In genomic region chr2:79244276-79244675, GRCm38 (mm10) we compare ENCODE assay signal across 25 mouse cellular contexts. TPM values are rescaled to one million over a fixed set of nuclear protein-coding genes. Genes with fewer than 3 reads are reported as not detected.
A peak's percentile ranks its signal among the peaks of the same experiment; 100 is the strongest.
DNase-seq lines count a peak whose midpoint lies in the region; ATAC-seq lines count a peak whose summit lies in the region.
"Had no signal": no experiment of that assay in that cellular context is flagged by ENCODE, and none has a peak within 500 bp of the region (broad histone marks: within the 10 kb centered on the region; RNA-seq: fewer than 3 reads in every experiment).

No protein-coding gene starts in this region.

- H3K4me1 ChIP-seq in liver, embryonic 11.5 days (replicated peaks; ENCODE audit: control insufficient read depth, insufficient read depth, low read length) = peaks cover 12% of the 10 kb centered on the region
- H3K4me1 ChIP-seq in liver, embryonic 12.5 days = peaks cover 21% of the 10 kb centered on the region
- peaks cover 27% of the 10 kb centered on the region for H3K4me1 ChIP-seq in liver, embryonic 16.5 days (ENCODE audit: control insufficient read depth, low read depth, low read length)

- no peaks in the 10 kb centered on the region for H3K27me3 ChIP-seq in liver, embryonic 11.5 days (replicated peaks; ENCODE audit: control insufficient read depth, insufficient read depth, low read length)
- H3K27me3 ChIP-seq in liver, embryonic 12.5 days (replicated peaks) = no peaks in the 10 kb centered on the region
- H3K27me3 ChIP-seq in liver, embryonic 16.5 days (ENCODE audit: control insufficient read depth, insufficient read depth, low read depth, low read length) = no peaks in the 10 kb centered on the region
- H3K27me3 ChIP-seq: embryonic facial prominence, embryonic 15.5 days; heart, embryonic 15.5 days had no signal

- H3K4me3 ChIP-seq in liver, embryonic 11.5 days (ENCODE audit: low read depth, low read length) = no peak overlapping the region
- no peak overlapping the region for H3K4me3 ChIP-seq in liver, embryonic 12.5 days
- H3K4me3 ChIP-seq in liver, embryonic 16.5 days (ENCODE audit: low read depth, low read length) = no peak overlapping the region
- H3K4me3 ChIP-seq: embryonic facial prominence, embryonic 15.5 days; erythroblast, embryonic 14.5 days; forebrain, embryonic 10.5 days; heart, adult 2 months; heart, embryonic 15.5 days had no signal

- H3K9ac ChIP-seq in liver, embryonic 11.5 days (ENCODE audit: low read depth, low read length) = no peak overlapping the region
- H3K9ac ChIP-seq in liver, embryonic 12.5 days = no peak overlapping the region
- H3K9ac ChIP-seq in liver, embryonic 16.5 days (ENCODE audit: low read depth, low read length) = no peak overlapping the region
- H3K9ac ChIP-seq: embryonic facial prominence, embryonic 15.5 days; heart, embryonic 15.5 days; hindbrain, embryonic 14.5 days had no signal

- no peak for DNase-seq in liver, embryonic 11.5 days (ENCODE audit: low spot score)
- no peak for DNase-seq in liver
- DNase-seq in layer of hippocampus, adult 8-10 months (ENCODE audit: low spot score in 2 of 2) = no peak
- DNase-seq in ovary, postnatal 14 days (ENCODE audit: low spot score) = no peak
- DNase-seq: adrenal gland, postnatal 14 days; B cell, adult 2 months; cerebellum, adult 18-20 months; cerebellum, adult 9-11 months; cerebellum, postnatal 36 days; embryo, embryonic 11 days; heart, adult 2 months; heart, postnatal 14 days had no signal

- H3K36me3 ChIP-seq in liver, embryonic 11.5 days (ENCODE audit: control insufficient read depth, insufficient read depth, low read length) = no peaks in the 10 kb centered on the region
- H3K36me3 ChIP-seq in liver, embryonic 12.5 days = no peaks in the 10 kb centered on the region
- H3K36me3 ChIP-seq in liver, embryonic 16.5 days (ENCODE audit: control insufficient read depth, insufficient read depth) = no peaks in the 10 kb centered on the region
- H3K36me3 ChIP-seq: embryonic facial prominence, embryonic 15.5 days; forebrain, embryonic 10.5 days; heart, embryonic 15.5 days had no signal

- no peak overlapping the region for H3K4me2 ChIP-seq in liver, embryonic 11.5 days
- 0 out of 2 replicates have a peak overlapping the region, but pooled peaks have one; percentile 2 for H3K4me2 ChIP-seq in liver, embryonic 12.5 days
- H3K4me2 ChIP-seq in liver, embryonic 16.5 days (ENCODE audit: low read depth, low read length) = 0 out of 2 replicates have a peak overlapping the region, but pooled peaks have one; percentile 18
- H3K4me2 ChIP-seq: embryonic facial prominence, embryonic 15.5 days; heart, embryonic 11.5 days; heart, embryonic 15.5 days; hindbrain, embryonic 14.5 days had no signal

- peak; percentile 84 for ATAC-seq in liver, embryonic 11.5 days (replicated peaks; ENCODE audit: low FRiP score)
- peak; percentile 89 for ATAC-seq in liver, embryonic 12.5 days
- ATAC-seq in liver, embryonic 16.5 days (ENCODE audit: low read depth) = peak; percentile 95
- ATAC-seq in frontal cortex, adult (ENCODE audit: low TSS enrichment) = no peak
- ATAC-seq: activated CD4-positive, CD25-positive, alpha-beta regulatory T cell, adult 4 months; CD4-positive, CD25-positive, alpha-beta regulatory T cell, adult 4 months; forebrain, embryonic 14.5 days; Patski had no signal

- no peak overlapping the region for H3K27ac ChIP-seq in liver, embryonic 11.5 days (ENCODE audit: low read depth, low read length)
- no peak overlapping the region for H3K27ac ChIP-seq in liver, embryonic 12.5 days
- no peak overlapping the region for H3K27ac ChIP-seq in liver, embryonic 16.5 days (ENCODE audit: low read length)
- H3K27ac ChIP-seq: embryonic facial prominence, embryonic 15.5 days; forebrain, embryonic 10.5 days; heart, adult 2 months; heart, embryonic 15.5 days; hindbrain, embryonic 14.5 days had no signal

- 54% methylated on average over 5 of the region's 5 CpGs for WGBS in liver, embryonic 11.5 days
- 34% methylated on average over 5 of the region's 5 CpGs for WGBS in liver, embryonic 12.5 days (ENCODE audit: insufficient replicate concordance)
- WGBS in liver, embryonic 16.5 days (ENCODE audit: insufficient replicate concordance) = 25% methylated on average over 5 of the region's 5 CpGs

- H3K9me3 ChIP-seq in liver, embryonic 11.5 days (ENCODE audit: control insufficient read depth, low read length) = no peaks in the 10 kb centered on the region
- H3K9me3 ChIP-seq in liver, embryonic 12.5 days (replicated peaks) = no peaks in the 10 kb centered on the region
- H3K9me3 ChIP-seq in liver, embryonic 16.5 days (replicated peaks; ENCODE audit: control insufficient read depth, low read length) = no peaks in the 10 kb centered on the region
- H3K9me3 ChIP-seq: embryonic facial prominence, embryonic 15.5 days; forebrain, embryonic 10.5 days; heart, embryonic 15.5 days had no signal

RNA-seq across cellular contexts. Expression of gene Itga4, which starts 10.9 kb away (rescaled TPM):
- 35.5 and 38.9 TPM in 2 replicates for polyA plus RNA-seq in liver, embryonic 11.5 days (2014; fragmentation: Nextera tagmentation; extraction: Ambion mirVana)
- polyA plus RNA-seq in liver, embryonic 12.5 days (2016; fragmentation: Nextera tagmentation; extraction: Ambion mirVana) = 36.9 and 39.3 TPM in 2 replicates
- polyA plus RNA-seq in liver, embryonic 16.5 days (2015; fragmentation: Nextera tagmentation; extraction: Ambion mirVana) = 29.3 and 30.7 TPM in 2 replicates
- total RNA-seq in layer of hippocampus, adult 8-10 months (2022) = 10 to 100 TPM; 19.2 to 25.8 (median 23.6) TPM
